Mouse (Mus musculus) liver, embryonic 14.5 days (tissue): ENCODE results near the gene Gm7030.
"Not testable (repeated sequence)": the region's sequence is repeated elsewhere in the genome, so short reads cannot be mapped to it uniquely, and the experiment has no call there.

Experiments
- CTCF ChIP-seq: IDR thresholded peaks from 2 replicates; pipeline ENCODE4 v1.5.1; 2016; ENCODE audit warnings: antibody characterized with exemption, low read depth, control low read depth
- EP300 ChIP-seq: IDR thresholded peaks from 2 replicates; pipeline ENCODE4 v1.6.1; 2016; ENCODE audit warnings: antibody characterized with exemption, low read depth

- TF ChIP-seq CTCF, EP300: not testable (repeated sequence)
Observed at GRCm38 (mm10) chr17:36135421-36136231, 6.4 kb upstream of the Gm7030 start.
